Mouse (Mus musculus): ENCODE data around the gene Clk1.

DNA sequence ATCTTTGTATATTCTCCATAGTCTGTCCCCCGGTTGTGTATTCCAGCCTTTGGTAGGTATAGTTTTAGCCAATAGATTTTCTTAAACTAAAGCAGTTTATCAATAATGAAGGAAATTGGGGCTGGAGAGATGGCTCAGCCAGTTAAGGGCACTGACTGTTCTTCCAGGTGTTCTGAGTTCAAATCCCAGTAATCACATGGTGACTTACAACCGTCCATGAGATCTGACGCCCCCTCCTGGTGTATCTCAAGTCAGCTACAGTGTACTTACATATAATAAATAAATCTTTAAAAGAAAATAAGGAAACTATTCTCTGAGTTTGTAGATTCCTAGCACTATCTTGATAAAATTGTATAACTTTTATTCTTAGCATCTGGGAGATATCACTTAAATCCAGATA lies 28.5 kb downstream of the Clk1 start:
- TF ChIP-seq POLR2A (IDR thresholded peaks at IDR 0.05; ENCODE audit: insufficient read length, low read depth) (no peak), E2F4 (IDR thresholded peaks at IDR 0.05; ENCODE audit: insufficient read depth) (no peak), CEBPB (IDR thresholded peaks at IDR 0.05; ENCODE audit: insufficient read depth, poor library complexity, severe bottlenecking) (no peak), POLR2AphosphoS2 (IDR thresholded peaks at IDR 0.05; ENCODE audit: insufficient read length, low read depth) (no peak), TCF12 (IDR thresholded peaks at IDR 0.05; ENCODE audit: insufficient read depth, poor library complexity, severe bottlenecking) (no peak), MYOD1 (IDR thresholded peaks at IDR 0.05; ENCODE audit: control insufficient read depth in 1 of 3, insufficient read length in 2 of 3, low read depth in 2 of 3) (no peak), MAX (IDR thresholded peaks at IDR 0.05; ENCODE audit: low read depth) (no peak), TCF3 (IDR thresholded peaks at IDR 0.05; ENCODE audit: insufficient read length, low read depth) (no peak)
